Mouse (Mus musculus): ENCODE data around the gene Ccdc6. TPM values are rescaled to one million over a fixed set of nuclear protein-coding genes. Genes with fewer than 3 reads are reported as not detected.

Ccdc6 gene
- polyA plus RNA-seq, 1 experiment, result 61.8 TPM

GRCm38 (mm10) chr10:70165877-70166276 is 69.0 kb downstream of the Ccdc6 start:
- Histone ChIP-seq H3K4me1 (ENCODE audit: control insufficient read depth, insufficient read depth, low read length) (no peaks in the 10 kb centered on the region), H3K36me3 (ENCODE audit: control insufficient read depth, insufficient read depth, low read length, poor library complexity, severe bottlenecking) (peaks cover 11% of the 10 kb centered on the region), H3K9me3 (replicated peaks; ENCODE audit: control insufficient read depth, insufficient read depth, low read length, poor library complexity, severe bottlenecking) (no peaks in the 10 kb centered on the region), H3K27me3 (ENCODE audit: control insufficient read depth, insufficient read depth, low read length, poor library complexity, severe bottlenecking) (no peaks in the 10 kb centered on the region), H3K27ac (ENCODE audit: insufficient read depth, low read length) (no peak overlapping the region), H3K9ac (ENCODE audit: low read depth, poor library complexity, severe bottlenecking) (no peak overlapping the region), H3K4me3 (ENCODE audit: low read depth, low read length) (no peak overlapping the region)
- TF ChIP-seq EP300 (IDR thresholded peaks at IDR 0.05; ENCODE audit: insufficient read depth, low read depth, low read length) (no peak), POLR2A (IDR thresholded peaks at IDR 0.05; ENCODE audit: insufficient read depth, low read length) (no peak), CTCF (IDR thresholded peaks at IDR 0.05; ENCODE audit: low read depth, low read length) (peak; percentile 42)

GRCm38 (mm10) chr10:70166427-70166826 is 69.5 kb downstream of the Ccdc6 start:
- H3K27ac ChIP-seq (ENCODE audit: insufficient read depth, low read length), result no peak overlapping the region
- H3K9me3 ChIP-seq (replicated peaks; ENCODE audit: control insufficient read depth, insufficient read depth, low read length, poor library complexity, severe bottlenecking), result no peaks in the 10 kb centered on the region
- TF ChIP-seq EP300 (IDR thresholded peaks at IDR 0.05; ENCODE audit: insufficient read depth, low read depth, low read length) (no peak), POLR2A (IDR thresholded peaks at IDR 0.05; ENCODE audit: insufficient read depth, low read length) (no peak), CTCF (IDR thresholded peaks at IDR 0.05; ENCODE audit: low read depth, low read length) (no peak)
- H3K36me3 ChIP-seq (ENCODE audit: control insufficient read depth, insufficient read depth, low read length, poor library complexity, severe bottlenecking), result peaks cover 16% of the 10 kb centered on the region
- no peaks in the 10 kb centered on the region for H3K4me1 ChIP-seq (ENCODE audit: control insufficient read depth, insufficient read depth, low read length)
- no peak overlapping the region for H3K4me3 ChIP-seq (ENCODE audit: low read depth, low read length)
- H3K27me3 ChIP-seq (ENCODE audit: control insufficient read depth, insufficient read depth, low read length, poor library complexity, severe bottlenecking), result no peaks in the 10 kb centered on the region
- no peak overlapping the region for H3K9ac ChIP-seq (ENCODE audit: low read depth, poor library complexity, severe bottlenecking)

DNA sequence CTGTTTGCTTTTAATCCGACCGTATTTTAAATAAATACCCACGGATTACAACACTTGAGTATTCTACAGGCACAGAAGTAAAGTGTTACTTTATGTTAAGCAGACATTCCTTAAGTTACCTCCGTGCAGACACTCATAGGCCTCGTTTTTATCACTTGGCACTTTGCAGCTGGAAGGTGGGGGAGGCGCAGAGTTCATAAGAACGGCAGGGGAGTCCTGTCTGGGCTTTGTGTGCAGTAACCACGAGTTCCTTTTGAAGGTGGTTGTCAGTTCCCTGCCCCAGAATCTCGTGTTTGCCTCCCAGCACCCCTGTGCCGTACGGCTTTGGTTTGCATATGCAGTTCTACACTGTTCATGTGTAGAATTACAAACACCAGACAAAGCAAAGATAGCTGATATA is 70.7 kb downstream of the Ccdc6 start:
- Histone ChIP-seq H3K27me3 (ENCODE audit: control insufficient read depth, insufficient read depth, low read length, poor library complexity, severe bottlenecking) (no peaks in the 10 kb centered on the region), H3K9ac (ENCODE audit: low read depth, poor library complexity, severe bottlenecking) (no peak overlapping the region), H3K27ac (ENCODE audit: insufficient read depth, low read length) (no peak overlapping the region), H3K4me1 (ENCODE audit: control insufficient read depth, insufficient read depth, low read length) (no peaks in the 10 kb centered on the region), H3K9me3 (replicated peaks; ENCODE audit: control insufficient read depth, insufficient read depth, low read length, poor library complexity, severe bottlenecking) (no peaks in the 10 kb centered on the region), H3K36me3 (ENCODE audit: control insufficient read depth, insufficient read depth, low read length, poor library complexity, severe bottlenecking) (peaks cover 16% of the 10 kb centered on the region), H3K4me3 (ENCODE audit: low read depth, low read length) (no peak overlapping the region)
- TF ChIP-seq POLR2A (IDR thresholded peaks at IDR 0.05; ENCODE audit: insufficient read depth, low read length), result no peak
- TF ChIP-seq CTCF (IDR thresholded peaks at IDR 0.05; ENCODE audit: low read depth, low read length), result no peak
- TF ChIP-seq EP300 (IDR thresholded peaks at IDR 0.05; ENCODE audit: insufficient read depth, low read depth, low read length), result no peak

DNA sequence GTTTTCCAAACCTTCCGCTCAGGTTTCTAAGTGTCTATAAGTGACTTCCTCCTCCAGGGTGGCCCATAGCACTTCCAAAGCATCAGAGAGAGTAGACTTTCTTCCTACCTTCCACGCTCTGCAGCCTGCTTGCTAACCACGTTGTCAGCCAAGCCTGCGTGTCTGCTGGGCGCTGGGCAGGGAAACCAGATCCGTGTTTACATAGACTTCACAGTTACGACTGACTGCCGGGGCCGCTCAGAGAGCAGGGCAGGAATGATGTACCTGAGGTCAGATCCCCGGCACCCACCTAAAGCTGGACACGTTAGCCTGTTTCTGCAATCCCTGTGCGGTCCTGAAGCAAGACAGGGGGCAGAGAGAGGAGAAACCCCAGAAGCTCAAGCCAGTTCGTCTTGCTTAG is 71.5 kb downstream of the Ccdc6 start:
- H3K9ac ChIP-seq (ENCODE audit: low read depth, poor library complexity, severe bottlenecking), result no peak overlapping the region
- H3K27me3 ChIP-seq (ENCODE audit: control insufficient read depth, insufficient read depth, low read length, poor library complexity, severe bottlenecking), result no peaks in the 10 kb centered on the region
- no peaks in the 10 kb centered on the region for H3K4me1 ChIP-seq (ENCODE audit: control insufficient read depth, insufficient read depth, low read length)
- H3K9me3 ChIP-seq (replicated peaks; ENCODE audit: control insufficient read depth, insufficient read depth, low read length, poor library complexity, severe bottlenecking), result no peaks in the 10 kb centered on the region
- H3K27ac ChIP-seq (ENCODE audit: insufficient read depth, low read length), result no peak overlapping the region
- peaks cover 16% of the 10 kb centered on the region for H3K36me3 ChIP-seq (ENCODE audit: control insufficient read depth, insufficient read depth, low read length, poor library complexity, severe bottlenecking)
- H3K4me3 ChIP-seq (ENCODE audit: low read depth, low read length), result no peak overlapping the region
- TF ChIP-seq POLR2A (IDR thresholded peaks at IDR 0.05; ENCODE audit: insufficient read depth, low read length) (no peak), EP300 (IDR thresholded peaks at IDR 0.05; ENCODE audit: insufficient read depth, low read depth, low read length) (no peak), CTCF (IDR thresholded peaks at IDR 0.05; ENCODE audit: low read depth, low read length) (no peak)

DNA sequence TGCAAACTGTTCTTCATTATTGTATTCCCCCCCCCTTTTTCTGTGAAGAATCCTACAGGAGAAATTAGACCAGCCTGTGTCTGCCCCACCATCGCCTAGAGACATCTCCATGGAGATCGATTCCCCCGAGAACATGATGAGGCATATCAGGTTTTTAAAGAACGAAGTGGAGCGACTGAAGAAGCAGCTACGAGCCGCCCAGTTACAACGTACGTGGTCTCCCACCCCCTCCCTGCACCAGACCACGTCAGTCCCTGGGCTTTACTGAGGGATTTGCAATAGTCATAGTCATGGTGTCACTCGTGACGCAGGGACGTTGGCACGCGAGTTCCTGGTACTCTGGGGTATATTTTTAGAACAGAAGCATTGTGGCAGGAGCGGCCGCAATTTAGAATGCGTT is 72.1 kb downstream of the Ccdc6 start:
- H3K9ac ChIP-seq (ENCODE audit: low read depth, poor library complexity, severe bottlenecking), result no peak overlapping the region
- H3K36me3 ChIP-seq (ENCODE audit: control insufficient read depth, insufficient read depth, low read length, poor library complexity, severe bottlenecking), result peaks cover 16% of the 10 kb centered on the region
- H3K4me3 ChIP-seq (ENCODE audit: low read depth, low read length), result no peak overlapping the region
- TF ChIP-seq CTCF (IDR thresholded peaks at IDR 0.05; ENCODE audit: low read depth, low read length) (no peak), POLR2A (IDR thresholded peaks at IDR 0.05; ENCODE audit: insufficient read depth, low read length) (no peak), EP300 (IDR thresholded peaks at IDR 0.05; ENCODE audit: insufficient read depth, low read depth, low read length) (no peak)
- no peaks in the 10 kb centered on the region for H3K4me1 ChIP-seq (ENCODE audit: control insufficient read depth, insufficient read depth, low read length)
- H3K27ac ChIP-seq (ENCODE audit: insufficient read depth, low read length), result no peak overlapping the region
- no peaks in the 10 kb centered on the region for H3K9me3 ChIP-seq (replicated peaks; ENCODE audit: control insufficient read depth, insufficient read depth, low read length, poor library complexity, severe bottlenecking)
- H3K27me3 ChIP-seq (ENCODE audit: control insufficient read depth, insufficient read depth, low read length, poor library complexity, severe bottlenecking), result no peaks in the 10 kb centered on the region

- no peak overlapping the region for H3K9ac ChIP-seq (ENCODE audit: low read depth, poor library complexity, severe bottlenecking)
Observed at GRCm38 (mm10) chr10:70173314-70173713, 76.4 kb downstream of the Ccdc6 start.

More at GRCm38 (mm10) chr10:70173314-70173713, 76.4 kb downstream of the Ccdc6 start:
- TF ChIP-seq CTCF (IDR thresholded peaks at IDR 0.05; ENCODE audit: low read depth, low read length) (peak; percentile 90), EP300 (IDR thresholded peaks at IDR 0.05; ENCODE audit: insufficient read depth, low read depth, low read length) (no peak)
- Histone ChIP-seq H3K4me1 (ENCODE audit: control insufficient read depth, insufficient read depth, low read length) (no peaks in the 10 kb centered on the region), H3K27me3 (ENCODE audit: control insufficient read depth, insufficient read depth, low read length, poor library complexity, severe bottlenecking) (no peaks in the 10 kb centered on the region), H3K36me3 (ENCODE audit: control insufficient read depth, insufficient read depth, low read length, poor library complexity, severe bottlenecking) (peaks cover 20% of the 10 kb centered on the region), H3K9me3 (replicated peaks; ENCODE audit: control insufficient read depth, insufficient read depth, low read length, poor library complexity, severe bottlenecking) (no peaks in the 10 kb centered on the region), H3K4me3 (ENCODE audit: low read depth, low read length) (no peak overlapping the region), H3K27ac (ENCODE audit: insufficient read depth, low read length) (no peak overlapping the region)
